8 mouse cellular contexts compared by ENCODE assay signal in genomic region chr3:115682328-115683088, GRCm38 (mm10). TPM values are rescaled to one million over a fixed set of nuclear protein-coding genes. Genes with fewer than 3 reads are reported as not detected.
DNase-seq lines count a peak whose midpoint lies in the region; ATAC-seq and TF ChIP-seq lines count a peak whose summit lies in the region.

No protein-coding gene starts in this region.

- H3K9me3 ChIP-seq in forebrain, embryonic 14.5 days (replicated peaks; ENCODE audit: control insufficient read depth, low read length) = no peaks in the 10 kb centered on the region
- no peaks in the 10 kb centered on the region for H3K9me3 ChIP-seq in forebrain, embryonic 16.5 days (ENCODE audit: control insufficient read depth, low read length)

- WGBS in forebrain, embryonic 14.5 days = 85% methylated on average over 14 of the region's 14 CpGs
- WGBS in forebrain, embryonic 16.5 days = 78% methylated on average over 14 of the region's 14 CpGs
- WGBS in cerebellum, adult 2 months = 71% methylated on average over 14 of the region's 14 CpGs

- no peak overlapping the region for H3K4me2 ChIP-seq in forebrain, embryonic 14.5 days (ENCODE audit: low read length)
- H3K4me2 ChIP-seq in forebrain, embryonic 16.5 days (ENCODE audit: low read length) = no peak overlapping the region

- TF ChIP-seq POLR2A in cerebellum, adult 2 months (IDR thresholded peaks at IDR 0.05; ENCODE audit: borderline replicate concordance, insufficient read depth, low read length) = no peak

- ATAC-seq in neutrophil, adult 5-6 weeks (ENCODE audit: extremely low read depth, insufficient number of reproducible peaks, low FRiP score, poor library complexity, severe bottlenecking) = peak; percentile 75
- ATAC-seq in forebrain, embryonic 14.5 days = no peak
- no peak for ATAC-seq in forebrain, embryonic 16.5 days

- TF ChIP-seq CTCF in cerebellum, adult 2 months (IDR thresholded peaks at IDR 0.05; ENCODE audit: borderline replicate concordance, insufficient read depth, low read depth, low read length) = no peak

- no peaks in the 10 kb centered on the region for H3K27me3 ChIP-seq in forebrain, embryonic 14.5 days (replicated peaks; ENCODE audit: control insufficient read depth, insufficient read depth, low read length)
- H3K27me3 ChIP-seq in forebrain, embryonic 16.5 days (replicated peaks; ENCODE audit: control insufficient read depth, insufficient read depth, low read length) = no peaks in the 10 kb centered on the region
- H3K27me3 ChIP-seq in cerebellum, adult 2 months (ENCODE audit: control insufficient read depth, insufficient read depth, low read length) = no peaks in the 10 kb centered on the region

- intact Hi-C loops in left cerebral cortex, postnatal 25 days (cut with DNase I) = no loop called here

- H3K36me3 ChIP-seq in forebrain, embryonic 14.5 days (ENCODE audit: control insufficient read depth, insufficient read depth, low read length) = no peaks in the 10 kb centered on the region
- H3K36me3 ChIP-seq in forebrain, embryonic 16.5 days (ENCODE audit: control insufficient read depth, insufficient read depth) = no peaks in the 10 kb centered on the region

- H3K4me3 ChIP-seq in brown adipose tissue, adult 24 weeks (ENCODE audit: insufficient read depth, low read depth, low read length) = no peak overlapping the region
- H3K4me3 ChIP-seq in forebrain, embryonic 14.5 days (ENCODE audit: low read depth, low read length) = no peak overlapping the region
- H3K4me3 ChIP-seq in forebrain, embryonic 16.5 days (replicated peaks; ENCODE audit: low read length) = no peak overlapping the region
- no peak overlapping the region for H3K4me3 ChIP-seq in cerebellum, adult 2 months (replicated peaks; ENCODE audit: insufficient read depth, low read depth, low read length)

- peaks cover 17% of the 10 kb centered on the region for H3K4me1 ChIP-seq in brown adipose tissue, adult 24 weeks (ENCODE audit: control insufficient read depth, insufficient read depth, insufficient read length, low read length)
- H3K4me1 ChIP-seq in forebrain, embryonic 14.5 days (ENCODE audit: control insufficient read depth, insufficient read depth, low read length) = no peaks in the 10 kb centered on the region
- H3K4me1 ChIP-seq in forebrain, embryonic 16.5 days (replicated peaks; ENCODE audit: control insufficient read depth, insufficient read depth, low read length) = no peaks in the 10 kb centered on the region
- no peaks in the 10 kb centered on the region for H3K4me1 ChIP-seq in cerebellum, adult 2 months (ENCODE audit: control insufficient read depth, insufficient read depth, low read length)

- H3K9ac ChIP-seq in forebrain, embryonic 14.5 days (ENCODE audit: low read length) = no peak overlapping the region
- no peak overlapping the region for H3K9ac ChIP-seq in forebrain, embryonic 16.5 days (replicated peaks; ENCODE audit: low read depth, low read length)

- peak overlapping the region; percentile 93 for H3K27ac ChIP-seq in brown adipose tissue, adult 24 weeks (replicated peaks; ENCODE audit: low read depth, low read length)
- H3K27ac ChIP-seq in forebrain, embryonic 14.5 days (ENCODE audit: low read depth, low read length) = no peak overlapping the region
- H3K27ac ChIP-seq in forebrain, embryonic 16.5 days (ENCODE audit: low read length) = no peak overlapping the region
- H3K27ac ChIP-seq in cerebellum, adult 2 months (ENCODE audit: insufficient read depth, low read length) = no peak overlapping the region

- peak; percentile 86 to 87 for DNase-seq in CD8-positive naive resting alpha-beta T cell, adult 2 months (ENCODE audit: low read depth in 2 of 2, low spot score in 2 of 2)
- peak; percentile 26 to 45 for DNase-seq in kidney, postnatal 4 days
- no peak for DNase-seq in forebrain, embryonic 14.5 days (ENCODE audit: low spot score)
- DNase-seq in left cerebral cortex, postnatal 25 days (ENCODE audit: low spot score in 2 of 2) = no peak
- DNase-seq in cerebellum, adult 2 months = no peak

RNA-seq across cellular contexts. Expression of gene S1pr1, which starts 32.4 kb away (rescaled TPM):
- 23.1 and 29.4 TPM in 2 replicates for polyA plus RNA-seq in brown adipose tissue, adult 24 weeks (2012; ENCODE audit: insufficient read depth, insufficient read length, missing spikeins)
- total RNA-seq in neutrophil, adult 5-6 weeks (2017) = 149 and 161 TPM in 2 replicates
- polyA plus RNA-seq in forebrain, embryonic 14.5 days (2014; fragmentation: Nextera tagmentation; extraction: Ambion mirVana) = 21.2 and 24.5 TPM in 2 replicates
- 10 to 100 TPM; 98.8 to 99.4 TPM for total RNA-seq in left cerebral cortex, postnatal 25 days (2021)
- polyA plus RNA-seq in forebrain, embryonic 16.5 days (2015; fragmentation: Nextera tagmentation; extraction: Ambion mirVana) = 26.4 and 35.0 TPM in 2 replicates
- 119 and 126 TPM in 2 replicates for polyA plus RNA-seq in cerebellum, adult 2 months (2012; rRNA removed)

Comparison
In these comparisons a context has a peak if more than half of its experiments do, and no peak if none do; other contexts are left out.
1. DNase-seq: peak in CD8-positive naive resting alpha-beta T cell, adult 2 months (2 of 2) and kidney, postnatal 4 days (2 of 2); none in forebrain, embryonic 14.5 days (single experiment), left cerebral cortex, postnatal 25 days (0 of 2) and cerebellum, adult 2 months (0 of 2).